Comparison of ENCODE assay signal across 14 mouse cellular contexts in the genomic region with DNA sequence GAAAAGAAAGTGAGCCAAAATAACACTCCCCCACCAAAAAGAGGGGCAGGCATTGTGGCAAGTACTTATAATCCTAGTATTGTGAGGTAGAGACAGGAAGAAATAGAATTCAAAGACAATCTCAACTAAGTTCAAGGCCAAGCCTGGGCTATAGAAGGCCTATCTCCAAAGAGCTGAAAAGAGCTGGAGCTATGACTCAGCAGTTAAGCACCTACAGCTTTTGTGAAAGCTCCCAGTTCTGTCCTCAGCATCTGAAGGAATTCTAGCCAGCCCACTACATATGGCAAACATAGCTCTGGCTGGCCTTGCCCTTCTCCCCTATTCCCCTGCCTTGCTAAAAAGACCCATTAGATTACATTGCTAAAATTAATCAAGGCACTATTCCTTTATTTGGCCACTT.
"Had no signal": no experiment of that assay in that cellular context is flagged by ENCODE, and none has a peak within 500 bp of the region (broad histone marks: within the 10 kb centered on the region; RNA-seq: fewer than 3 reads in every experiment).

No protein-coding gene starts in this region.

- H3K4me2 ChIP-seq: limb, embryonic 12.5 days; lung, embryonic 14.5 days; midbrain, embryonic 11.5 days; neural tube, embryonic 13.5 days had no signal

- H3K4me3 ChIP-seq: limb, embryonic 12.5 days; megakaryocyte, embryonic 14.5 days; neural tube, embryonic 13.5 days had no signal

- DNase-seq: kidney, postnatal 10 days; kidney, postnatal 4 days; layer of hippocampus, postnatal 36 days; lung, embryonic 14.5 days; lung, postnatal 10 days; lung, postnatal 4 days; right cerebral cortex, postnatal 14 days; thymus, postnatal 36 days had no signal

- H3K9me3 ChIP-seq: limb, embryonic 12.5 days; megakaryocyte, embryonic 14.5 days; neural tube, embryonic 13.5 days had no signal

- H3K36me3 ChIP-seq: limb, embryonic 12.5 days; neural tube, embryonic 13.5 days had no signal

- H3K27ac ChIP-seq: limb, embryonic 12.5 days; liver, embryonic 14.5 days; neural tube, embryonic 13.5 days had no signal

- H3K27me3 ChIP-seq: limb, embryonic 12.5 days; megakaryocyte, embryonic 14.5 days; neural tube, embryonic 13.5 days had no signal

- ATAC-seq: midbrain, embryonic 16.5 days had no signal

- H3K9ac ChIP-seq: limb, embryonic 12.5 days; liver, embryonic 14.5 days; lung, embryonic 14.5 days; neural tube, embryonic 13.5 days had no signal
